Mouse (Mus musculus) limb, embryonic 15.5 days (tissue): ENCODE measurements around the gene Plk3. TPM values are rescaled to one million over a fixed set of nuclear protein-coding genes. Genes with fewer than 3 reads are reported as not detected.
A peak's percentile ranks its signal among the peaks of the same experiment; 100 is the strongest.

Experiments used
- ATAC-seq: fragments of 200-750 bp; cut with Nextera tagmentation; 2 replicates; pipeline ENCODE4 v1.8.0; 2017; ENCODE audit warnings: low read depth, moderate TSS enrichment; ENCODE audit not compliant: insufficient number of reproducible peaks, low FRiP score, low TSS enrichment
- H3K27ac ChIP-seq: fragments of 300-500 bp; sonication (generic); 2 replicates; pipeline ENCODE4 v1.5.1; 2015; ENCODE audit warnings: moderate library complexity, mild to moderate bottlenecking, inconsistent platforms
- H3K27me3 ChIP-seq: fragments of 300-500 bp; sonication (generic); 2 replicates; pipeline ENCODE4 v1.6.1; 2015; ENCODE audit warnings: inconsistent platforms
- H3K36me3 ChIP-seq: fragments of 300-500 bp; sonication (generic); 2 replicates; pipeline ENCODE4 v1.6.1; 2015; ENCODE audit warnings: inconsistent platforms
- H3K4me1 ChIP-seq: fragments of 300-500 bp; sonication (generic); 2 replicates; pipeline ENCODE4 v1.6.1; 2015; ENCODE audit warnings: inconsistent platforms
- H3K4me2 ChIP-seq: fragments of 300-500 bp; sonication (generic); 2 replicates; pipeline ENCODE4 v1.6.1; 2015; ENCODE audit warnings: mild to moderate bottlenecking, inconsistent platforms
- H3K4me3 ChIP-seq: fragments of 300-500 bp; sonication (generic); 2 replicates; pipeline ENCODE4 v1.5.1; 2015; ENCODE audit warnings: mild to moderate bottlenecking, inconsistent platforms
- H3K9ac ChIP-seq: fragments of 300-500 bp; sonication (generic); 2 replicates; pipeline ENCODE4 v1.6.1; 2015; ENCODE audit warnings: inconsistent platforms
- H3K9me3 ChIP-seq: fragments of 300-500 bp; sonication (generic); 2 replicates; pipeline ENCODE4 v1.6.1; 2016; ENCODE audit warnings: inconsistent platforms
- WGBS: fragments of 180-500 bp; shearing (Covaris S2); methylation state at CpG from one replicate; pipeline ENCODE4 v1.1.7; 2015; 5-methylcytosine and 5-hydroxymethylcytosine counted together
- polyA plus RNA-seq: library from polyadenylated mRNA; unstranded; fragments of >200 nt; fragmentation: Nextera tagmentation; extraction: Ambion mirVana; gene quantifications from 2 replicates; pipeline ENCODE4 v1.2.1, GENCODE M21; 2015

Plk3 gene
- polyA plus RNA-seq, 1 experiment from 2014 or later, result 5.7 TPM

- no peaks in the 10 kb centered on the region for H3K9me3 ChIP-seq
- H3K4me2 ChIP-seq, result no peak overlapping the region
- no peak for ATAC-seq
- peaks cover 1% of the 10 kb centered on the region for H3K4me1 ChIP-seq
- H3K36me3 ChIP-seq, result peaks cover 63% of the 10 kb centered on the region
- H3K27ac ChIP-seq, result no peak overlapping the region
- no peak overlapping the region for H3K9ac ChIP-seq
- no peak overlapping the region for H3K4me3 ChIP-seq
- H3K27me3 ChIP-seq, result no peaks in the 10 kb centered on the region
- WGBS, result 88% methylated on average over 13 of the region's 13 CpGs
Measured at GRCm38 (mm10) chr4:117110249-117110648, 23.5 kb downstream of the Plk3 start.

- Histone ChIP-seq H3K36me3 (peaks cover 55% of the 10 kb centered on the region), H3K9me3 (no peaks in the 10 kb centered on the region), H3K4me3 (no peak overlapping the region), H3K4me2 (no peak overlapping the region), H3K27ac (no peak overlapping the region), H3K4me1 (peaks cover 8% of the 10 kb centered on the region), H3K27me3 (no peaks in the 10 kb centered on the region), H3K9ac (no peak overlapping the region)
- ATAC-seq, result no peak
- WGBS, result 94% methylated on average over 25 of the region's 25 CpGs
Measured at GRCm38 (mm10) chr4:117109330-117109729, 24.4 kb downstream of the Plk3 start.

DNA sequence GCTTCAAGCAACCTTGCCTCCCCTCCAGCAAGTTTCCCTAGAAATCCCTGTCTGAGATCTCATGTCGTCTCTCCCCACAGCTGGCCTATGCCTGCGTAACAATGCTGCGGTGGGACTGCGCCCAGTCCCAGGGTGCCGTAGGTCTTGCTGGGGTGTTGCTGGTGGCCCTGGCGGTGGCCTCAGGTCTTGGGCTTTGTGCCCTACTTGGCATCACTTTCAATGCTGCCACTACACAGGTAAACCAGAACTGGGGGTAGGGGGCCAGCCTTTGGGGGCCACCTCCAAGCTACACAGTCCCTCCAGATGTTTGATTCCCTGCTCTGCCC, 25.3 kb downstream of the Plk3 start:
- ATAC-seq, result no peak
- 90% methylated on average over 6 of the region's 6 CpGs for WGBS
- H3K9ac ChIP-seq, result no peak overlapping the region
- H3K4me1 ChIP-seq, result peaks cover 8% of the 10 kb centered on the region
- peaks cover 52% of the 10 kb centered on the region for H3K36me3 ChIP-seq
- H3K27me3 ChIP-seq, result no peaks in the 10 kb centered on the region
- no peak overlapping the region for H3K4me2 ChIP-seq
- H3K4me3 ChIP-seq, result no peak overlapping the region
- H3K9me3 ChIP-seq, result no peaks in the 10 kb centered on the region
- no peak overlapping the region for H3K27ac ChIP-seq

GRCm38 (mm10) chr4:117107813-117108523, 25.8 kb downstream of the Plk3 start:
- Histone ChIP-seq H3K4me1 (peaks cover 8% of the 10 kb centered on the region), H3K36me3 (peaks cover 52% of the 10 kb centered on the region), H3K27me3 (no peaks in the 10 kb centered on the region), H3K9ac (no peak overlapping the region), H3K27ac (no peak overlapping the region), H3K4me2 (no peak overlapping the region), H3K4me3 (no peak overlapping the region), H3K9me3 (no peaks in the 10 kb centered on the region)
- WGBS, result 89% methylated on average over 18 of the region's 18 CpGs
- ATAC-seq, result no peak

- Histone ChIP-seq H3K36me3 (peaks cover 34% of the 10 kb centered on the region), H3K27ac (no peak overlapping the region), H3K9ac (no peak overlapping the region), H3K4me2 (no peak overlapping the region), H3K4me1 (peaks cover 19% of the 10 kb centered on the region), H3K9me3 (no peaks in the 10 kb centered on the region), H3K27me3 (no peaks in the 10 kb centered on the region), H3K4me3 (no peak overlapping the region)
- WGBS, result 49% methylated on average over 10 of the region's 10 CpGs
- no peak for ATAC-seq
Measured at GRCm38 (mm10) chr4:117105127-117105526, 28.6 kb downstream of the Plk3 start.

DNA sequence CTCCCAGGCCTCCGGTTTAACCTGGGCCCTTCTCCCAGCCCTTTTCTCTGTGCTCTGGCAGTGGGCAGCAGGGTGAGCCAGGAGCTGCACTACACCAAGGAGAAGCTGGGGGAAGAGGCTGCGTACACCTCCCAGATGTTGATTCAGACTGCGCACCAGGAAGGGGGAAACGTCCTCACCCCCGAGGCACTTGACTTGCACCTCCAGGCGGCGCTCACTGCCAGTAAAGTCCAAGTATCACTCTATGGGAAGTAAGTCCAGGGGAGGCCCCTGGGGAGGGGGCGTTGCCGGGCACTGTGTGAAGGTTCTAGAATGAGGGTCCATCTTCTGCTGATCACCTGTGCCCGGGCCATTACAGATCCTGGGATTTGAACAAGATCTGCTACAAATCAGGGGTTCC, 29.1 kb downstream of the Plk3 start:
- no peak for ATAC-seq
- Histone ChIP-seq H3K27ac (no peak overlapping the region), H3K36me3 (peaks cover 29% of the 10 kb centered on the region), H3K27me3 (no peaks in the 10 kb centered on the region), H3K9ac (no peak overlapping the region), H3K4me1 (peaks cover 19% of the 10 kb centered on the region), H3K9me3 (no peaks in the 10 kb centered on the region), H3K4me3 (no peak overlapping the region), H3K4me2 (no peak overlapping the region)
- 73% methylated on average over 10 of the region's 10 CpGs for WGBS

DNA sequence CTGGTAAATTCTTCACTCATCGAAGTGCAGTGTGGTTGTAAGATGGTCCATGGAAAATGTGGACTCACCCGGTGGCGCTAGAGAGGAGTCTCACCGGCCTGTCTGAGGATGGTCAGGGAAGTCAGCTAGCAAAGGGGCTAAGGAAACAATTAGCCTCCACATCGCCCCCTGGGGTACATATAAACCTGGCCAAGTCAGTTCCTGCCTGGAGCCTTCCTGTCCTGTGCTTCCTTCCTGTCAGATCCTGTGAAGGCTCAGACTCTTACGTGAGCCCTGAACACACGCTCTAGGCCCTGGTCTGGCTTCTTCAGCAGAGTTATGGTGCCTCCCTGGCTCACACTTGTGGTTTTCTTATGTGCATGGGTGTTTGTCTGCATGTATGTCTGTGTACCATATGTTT, 32.5 kb downstream of the Plk3 start:
- 36% methylated on average over 7 of the region's 7 CpGs for WGBS
- Histone ChIP-seq H3K27ac (no peak overlapping the region), H3K27me3 (no peaks in the 10 kb centered on the region), H3K9me3 (no peaks in the 10 kb centered on the region), H3K4me1 (peaks cover 40% of the 10 kb centered on the region), H3K9ac (no peak overlapping the region), H3K4me3 (no peak overlapping the region), H3K36me3 (peaks cover 3% of the 10 kb centered on the region; the same call in 1 of the 2 replicates), H3K4me2 (no peak overlapping the region)
- ATAC-seq, result no peak

GRCm38 (mm10) chr4:117100036-117100435, 33.7 kb downstream of the Plk3 start:
- peaks cover 3% of the 10 kb centered on the region; the same call in 1 of the 2 replicates for H3K36me3 ChIP-seq
- peaks cover 49% of the 10 kb centered on the region for H3K4me1 ChIP-seq
- ATAC-seq, result no peak
- no peaks in the 10 kb centered on the region for H3K27me3 ChIP-seq
- WGBS, result 79% methylated on average over 4 of the region's 4 CpGs
- no peak overlapping the region for H3K4me3 ChIP-seq
- no peaks in the 10 kb centered on the region for H3K9me3 ChIP-seq
- no peak overlapping the region for H3K4me2 ChIP-seq
- no peak overlapping the region for H3K9ac ChIP-seq
- H3K27ac ChIP-seq, result no peak overlapping the region

- Histone ChIP-seq H3K27ac (no peak overlapping the region), H3K4me2 (peak overlapping the region; percentile 95; the same call in 1 of the 2 replicates), H3K36me3 (peaks cover 3% of the 10 kb centered on the region; the same call in 1 of the 2 replicates), H3K9ac (no peak overlapping the region), H3K9me3 (no peaks in the 10 kb centered on the region), H3K4me1 (peaks cover 47% of the 10 kb centered on the region), H3K4me3 (no peak overlapping the region), H3K27me3 (no peaks in the 10 kb centered on the region)
- 61% methylated on average over 2 of the region's 2 CpGs for WGBS
- ATAC-seq, result no peak
Measured at GRCm38 (mm10) chr4:117098764-117099036, 35.1 kb downstream of the Plk3 start.

- H3K27ac ChIP-seq, result peak overlapping the region; percentile 35
- H3K4me1 ChIP-seq, result peaks cover 47% of the 10 kb centered on the region
Measured at GRCm38 (mm10) chr4:117097969-117098763, 35.6 kb downstream of the Plk3 start.

GRCm38 (mm10) chr4:117096666-117097065, 37.1 kb downstream of the Plk3 start:
- ATAC-seq, result no peak
- Histone ChIP-seq H3K27ac (peak overlapping the region; percentile 84; the same call in 1 of the 2 replicates), H3K27me3 (no peaks in the 10 kb centered on the region), H3K36me3 (peaks cover 3% of the 10 kb centered on the region; the same call in 1 of the 2 replicates), H3K4me3 (peak overlapping the region; percentile 65), H3K4me2 (peak overlapping the region; percentile 95), H3K4me1 (peaks cover 46% of the 10 kb centered on the region), H3K9ac (peak overlapping the region; percentile 60), H3K9me3 (no peaks in the 10 kb centered on the region)
- WGBS, result 7% methylated on average over 5 of the region's 5 CpGs

More at GRCm38 (mm10) chr4:117097969-117098763, 35.6 kb downstream of the Plk3 start:
- Histone ChIP-seq H3K36me3 (peaks cover 3% of the 10 kb centered on the region; the same call in 1 of the 2 replicates), H3K9me3 (no peaks in the 10 kb centered on the region), H3K4me3 (peak overlapping the region; percentile 65), H3K9ac (no peak overlapping the region), H3K4me2 (peak overlapping the region; percentile 95), H3K27me3 (no peaks in the 10 kb centered on the region)
- ATAC-seq, result peak; percentile 44; the same call in 1 of the 2 replicates
- WGBS, result 29% methylated on average over 8 of the region's 8 CpGs
